ENCODE assay signal across 36 mouse cellular contexts in genomic region chr9:59939691-59940090, GRCm38 (mm10). TPM values are rescaled to one million over a fixed set of nuclear protein-coding genes. Genes with fewer than 3 reads are reported as not detected.
A peak's percentile ranks its signal among the peaks of the same experiment; 100 is the strongest.
DNase-seq lines count a peak whose midpoint lies in the region; ATAC-seq and TF ChIP-seq lines count a peak whose summit lies in the region.
"Had no signal": no experiment of that assay in that cellular context is flagged by ENCODE, and none has a peak within 500 bp of the region (broad histone marks: within the 10 kb centered on the region; RNA-seq: fewer than 3 reads in every experiment).

No protein-coding gene starts in this region.

- H3K4me1 ChIP-seq in lung, embryonic 15.5 days, result peaks cover 23% of the 10 kb centered on the region; the same call in 1 of the 2 replicates
- peaks cover 7 to 31% of the 10 kb centered on the region in 2 experiments for H3K4me1 ChIP-seq in CH12.LX (ENCODE audit: control insufficient read depth in 1 of 2, insufficient read depth in 2 of 2)
- H3K4me1 ChIP-seq in limb, embryonic 12.5 days (replicated peaks), result peaks cover 39% of the 10 kb centered on the region
- H3K4me1 ChIP-seq: embryonic facial prominence, embryonic 15.5 days; forebrain, embryonic 12.5 days had no signal

- no peak for DNase-seq in lung, postnatal 14 days
- DNase-seq in CH12.LX (ENCODE audit: extremely low read depth), result no peak
- peak; percentile 52 for DNase-seq in induced T-regulatory cell, adult 2 months (ENCODE audit: low read depth)
- no peak for DNase-seq in retina, embryonic 14.5 days (ENCODE audit: low spot score)
- no peak for DNase-seq in left cerebral cortex, adult 8-10 months (ENCODE audit: low spot score in 2 of 2)
- DNase-seq: adrenal gland, postnatal 10 days; B cell, adult 2 months; cerebellum, adult 8-10 months; cerebellum, postnatal 25 days; gastrocnemius, postnatal 25 days; heart, adult 18-20 months; kidney, adult 8-10 months; liver; lung, postnatal 10 days; right cerebral cortex, adult 18-20 months; thymus, postnatal 25 days had no signal

- no peaks in the 10 kb centered on the region for H3K36me3 ChIP-seq in lung, embryonic 15.5 days
- peaks cover 0 to 2% of the 10 kb centered on the region in 2 experiments for H3K36me3 ChIP-seq in CH12.LX (replicated peaks in 1 of 2; ENCODE audit: control insufficient read depth in 1 of 2, insufficient read depth in 1 of 2, low read length in 1 of 2)
- H3K36me3 ChIP-seq in limb, embryonic 12.5 days, result no peaks in the 10 kb centered on the region
- H3K36me3 ChIP-seq: embryonic facial prominence, embryonic 10.5 days; embryonic facial prominence, embryonic 15.5 days; forebrain, embryonic 12.5 days had no signal

- TF ChIP-seq POLR2A in CH12.LX (IDR thresholded peaks at IDR 0.05; ENCODE audit: low read depth, low read length), result no peak

- no peak for TF ChIP-seq RAD21 in CH12.LX (IDR thresholded peaks at IDR 0.05; ENCODE audit: low read depth, low read length)

- H3K79me2 ChIP-seq in CH12.LX (replicated peaks; ENCODE audit: control insufficient read depth, extremely low read depth, insufficient read depth, poor library complexity, severe bottlenecking), result no peaks in the 10 kb centered on the region

- TF ChIP-seq EP300 in CH12.LX (IDR thresholded peaks at IDR 0.05; ENCODE audit: low read length), result no peak

- no peak overlapping the region for H3K27ac ChIP-seq in lung, embryonic 15.5 days
- H3K27ac ChIP-seq in CH12.LX (ENCODE audit: insufficient read depth, low read depth), result no peak overlapping the region
- peak overlapping the region; percentile 26; the same call in 1 of the 2 replicates for H3K27ac ChIP-seq in limb, embryonic 12.5 days
- H3K27ac ChIP-seq: embryonic facial prominence, embryonic 10.5 days; embryonic facial prominence, embryonic 15.5 days; forebrain, embryonic 12.5 days; hindbrain, embryonic 14.5 days; kidney, postnatal 0 days; liver, embryonic 14.5 days had no signal

- in situ Hi-C loops in CH12.LX (cut with MboI; ENCODE audit: low pct_ligation_motif_present, low pct_unique_long_range_greater_than_20kb, low sequenced_read_pairs), result no loop called here

- WGBS in lung, embryonic 15.5 days, result 23% methylated on average over 2 of the region's 2 CpGs
- WGBS in limb, embryonic 12.5 days, result 43% methylated on average over 2 of the region's 2 CpGs

- H3K9ac ChIP-seq in lung, embryonic 15.5 days, result no peak overlapping the region
- H3K9ac ChIP-seq in CH12.LX (ENCODE audit: insufficient read depth, low read depth), result no peak overlapping the region
- H3K9ac ChIP-seq in limb, embryonic 12.5 days (replicated peaks), result no peak overlapping the region
- H3K9ac ChIP-seq: embryonic facial prominence, embryonic 15.5 days; forebrain, embryonic 12.5 days; hindbrain, embryonic 14.5 days; liver, embryonic 14.5 days had no signal

- no peak for TF ChIP-seq CTCF in CH12.LX (conservative IDR thresholded peaks at IDR 0.05 in 1 of 2, IDR thresholded peaks at IDR 0.05 in 1 of 2; ENCODE audit: low read depth in 2 of 2, low read length in 2 of 2)

- H3K9me3 ChIP-seq in lung, embryonic 15.5 days, result no peaks in the 10 kb centered on the region
- no peaks in the 10 kb centered on the region for H3K9me3 ChIP-seq in CH12.LX (replicated peaks; ENCODE audit: low read length)
- H3K9me3 ChIP-seq in limb, embryonic 12.5 days, result no peaks in the 10 kb centered on the region
- H3K9me3 ChIP-seq: embryonic facial prominence, embryonic 10.5 days; embryonic facial prominence, embryonic 15.5 days; forebrain, embryonic 12.5 days had no signal

- H3K4me2 ChIP-seq in lung, embryonic 15.5 days, result peak overlapping the region; percentile 16; the same call in 1 of the 2 replicates
- H3K4me2 ChIP-seq in CH12.LX (ENCODE audit: insufficient read depth, low read depth, poor library complexity, severe bottlenecking), result 0 out of 2 replicates have a peak overlapping the region, but pooled peaks have one; percentile 59
- H3K4me2 ChIP-seq in limb, embryonic 12.5 days, result no peak overlapping the region
- H3K4me2 ChIP-seq: embryonic facial prominence, embryonic 15.5 days; forebrain, embryonic 12.5 days; heart, embryonic 11.5 days; hindbrain, embryonic 14.5 days had no signal

- no peaks in the 10 kb centered on the region for H3K27me3 ChIP-seq in lung, embryonic 15.5 days
- H3K27me3 ChIP-seq in CH12.LX (replicated peaks), result no peaks in the 10 kb centered on the region
- H3K27me3 ChIP-seq in limb, embryonic 12.5 days, result no peaks in the 10 kb centered on the region
- H3K27me3 ChIP-seq: embryonic facial prominence, embryonic 15.5 days; forebrain, embryonic 12.5 days; Patski had no signal

- no peak overlapping the region for H3K4me3 ChIP-seq in lung, embryonic 15.5 days
- H3K4me3 ChIP-seq in CH12.LX (replicated peaks in 1 of 3; ENCODE audit: low read depth in 2 of 3, low read length in 2 of 3, poor library complexity in 1 of 3), result no peak overlapping the region
- H3K4me3 ChIP-seq in limb, embryonic 12.5 days (replicated peaks), result no peak overlapping the region
- H3K4me3 ChIP-seq: embryonic facial prominence, embryonic 10.5 days; embryonic facial prominence, embryonic 15.5 days; forebrain, embryonic 12.5 days had no signal

- no peak for ATAC-seq in lung, embryonic 15.5 days (ENCODE audit: borderline replicate concordance, extremely low read depth, low FRiP score, low TSS enrichment)
- ATAC-seq in limb, embryonic 12.5 days (ENCODE audit: insufficient number of reproducible peaks, insufficient read depth, low FRiP score, low TSS enrichment, low read depth), result no peak
- ATAC-seq: inflammation-experienced regulatory T-cells, adult 6 months; midbrain, embryonic 16.5 days; Patski had no signal

- dilution Hi-C loops in CH12.LX (cut with MboI; ENCODE audit: extremely low pct_ligation_motif_present, extremely low pct_unique_long_range_greater_than_20kb, low sequenced_read_pairs), result no loop called here

TF ChIP-seq in CH12.LX, 34 proteins besides CTCF, POLR2A, EP300 and RAD21:
- TF ChIP-seq JUND (conservative IDR thresholded peaks at IDR 0.05; ENCODE audit: low read depth, low read length), result no peak
- no peak for TF ChIP-seq BHLHE40 (IDR thresholded peaks at IDR 0.05; ENCODE audit: low read depth, low read length)
- TF ChIP-seq MEF2A (IDR thresholded peaks at IDR 0.05; ENCODE audit: borderline replicate concordance, low read depth, low read length), result no peak
- TF ChIP-seq MAFK (IDR thresholded peaks at IDR 0.05; ENCODE audit: insufficient replicate concordance, low read length), result no peak
- TF ChIP-seq MYC (IDR thresholded peaks at IDR 0.05; ENCODE audit: low read depth, low read length), result no peak
- TF ChIP-seq ZKSCAN1 (IDR thresholded peaks at IDR 0.05; ENCODE audit: borderline replicate concordance, low read depth, low read length), result no peak
- no peak for TF ChIP-seq ZC3H11A (IDR thresholded peaks at IDR 0.05; ENCODE audit: low read depth, low read length)

RNA-seq across cellular contexts. Expression of gene Nr2e3, which starts 20.8 kb away (rescaled TPM):
- polyA plus RNA-seq in lung, embryonic 15.5 days (2015; fragmentation: Nextera tagmentation; extraction: Ambion mirVana), result not detected in 2 replicates
- total RNA-seq in CH12.LX (2012; rRNA removed), result 0.13 TPM in 1 of 2 replicates, not detected in the other
- total RNA-seq in CH12.LX (2014; rRNA removed), result not detected in 2 replicates
- polyA plus RNA-seq in CH12.LX (2012; ENCODE audit: insufficient read length, low read depth), result not detected in 2 replicates
- 2.3 and 3.1 TPM in 2 replicates for polyA plus RNA-seq in limb, embryonic 12.5 days (2016; fragmentation: Nextera tagmentation; extraction: Ambion mirVana)
- not detected for total RNA-seq in left cerebral cortex, adult 8-10 months (2022)
- total RNA-seq: adrenal gland, postnatal 10 days; gastrocnemius, postnatal 25 days; heart, adult 18-20 months; hematopoietic stem cell, adult 5-6 weeks; left cerebral cortex, postnatal 25 days; MEL; neutrophil, adult 5-6 weeks had no signal
- polyA plus RNA-seq: heart, embryonic 11.5 days; heart, embryonic 16.5 days; hindbrain, embryonic 14.5 days; inflammation-experienced regulatory T-cells, adult 6 months; kidney, postnatal 0 days; liver, embryonic 14.5 days; midbrain, embryonic 16.5 days; neural tube, embryonic 11.5 days; Patski; spleen, adult 2 months; testis, adult 2 months had no signal
